Mouse (Mus musculus): ENCODE data around the gene Sipa1l2. TPM values are rescaled to one million over a fixed set of nuclear protein-coding genes. Genes with fewer than 3 reads are reported as not detected.
A peak's percentile ranks its signal among the peaks of the same experiment; 100 is the strongest.

Sipa1l2 gene
- polyA plus RNA-seq, 1 experiment from 2014 or later: 32.8 TPM

- no peaks in the 10 kb centered on the region for H3K27me3 ChIP-seq (replicated peaks)
- WGBS: 44% methylated on average over 11 of the region's 11 CpGs
- H3K9me3 ChIP-seq (replicated peaks): no peaks in the 10 kb centered on the region
- no peak overlapping the region for H3K4me3 ChIP-seq
- no peak for ATAC-seq (ENCODE audit: insufficient number of reproducible peaks, low FRiP score)
- 0 out of 2 replicates have a peak overlapping the region, but pooled peaks have one; percentile 8 for H3K9ac ChIP-seq
- H3K4me2 ChIP-seq: no peak overlapping the region
- H3K27ac ChIP-seq (ENCODE audit: poor library complexity, severe bottlenecking): no peak overlapping the region; the same call in 1 of the 2 replicates
- H3K4me1 ChIP-seq (replicated peaks): peaks cover 75% of the 10 kb centered on the region
- peaks cover 35% of the 10 kb centered on the region for H3K36me3 ChIP-seq
Measured at GRCm38 (mm10) chr8:125492416-125492815, 77.2 kb downstream of the Sipa1l2 start.

DNA sequence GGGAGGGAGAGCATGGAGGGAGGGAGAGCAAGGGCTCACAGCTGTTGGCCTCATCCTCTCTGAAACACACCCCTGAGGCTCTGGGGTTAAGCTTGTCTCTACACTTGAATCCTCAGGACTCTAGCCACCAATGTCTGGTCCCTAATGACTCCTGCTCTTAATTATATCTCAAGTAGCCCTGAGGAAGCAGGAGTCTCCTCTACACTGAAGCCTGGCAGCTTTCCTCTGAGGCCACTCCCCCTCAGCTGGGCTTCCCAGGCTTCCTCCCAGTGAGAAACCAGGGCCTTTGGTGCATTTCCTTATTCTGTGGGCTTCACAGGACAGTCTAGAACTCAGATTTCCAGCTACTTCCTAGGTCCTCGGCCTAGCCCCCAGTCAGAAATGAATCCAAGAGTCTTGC is 80.9 kb downstream of the Sipa1l2 start:
- Histone ChIP-seq H3K27me3 (replicated peaks) (no peaks in the 10 kb centered on the region), H3K4me2 (no peak overlapping the region), H3K9ac (peak overlapping the region; percentile 47; the same call in 1 of the 2 replicates), H3K4me1 (replicated peaks) (peaks cover 61% of the 10 kb centered on the region), H3K4me3 (no peak overlapping the region), H3K27ac (ENCODE audit: poor library complexity, severe bottlenecking) (peak overlapping the region; percentile 29; the same call in 1 of the 2 replicates), H3K9me3 (replicated peaks) (no peaks in the 10 kb centered on the region), H3K36me3 (peaks cover 50% of the 10 kb centered on the region)
- ATAC-seq (ENCODE audit: insufficient number of reproducible peaks, low FRiP score): no peak
- 22% methylated on average over 1 of the region's 1 CpGs for WGBS

GRCm38 (mm10) chr8:125485715-125486114 is 83.9 kb downstream of the Sipa1l2 start:
- no peak overlapping the region for H3K4me3 ChIP-seq
- H3K9ac ChIP-seq: no peak overlapping the region
- H3K36me3 ChIP-seq: peaks cover 50% of the 10 kb centered on the region
- no peaks in the 10 kb centered on the region for H3K27me3 ChIP-seq (replicated peaks)
- H3K9me3 ChIP-seq (replicated peaks): no peaks in the 10 kb centered on the region
- no peak for ATAC-seq (ENCODE audit: insufficient number of reproducible peaks, low FRiP score)
- 78% methylated on average over 3 of the region's 3 CpGs for WGBS
- H3K4me2 ChIP-seq: no peak overlapping the region
- no peak overlapping the region for H3K27ac ChIP-seq (ENCODE audit: poor library complexity, severe bottlenecking)
- H3K4me1 ChIP-seq (replicated peaks): peaks cover 59% of the 10 kb centered on the region

GRCm38 (mm10) chr8:125484530-125485196 is 84.9 kb downstream of the Sipa1l2 start:
- Histone ChIP-seq H3K9me3 (replicated peaks) (no peaks in the 10 kb centered on the region), H3K4me3 (no peak overlapping the region), H3K27ac (ENCODE audit: poor library complexity, severe bottlenecking) (peak overlapping the region; percentile 15), H3K27me3 (replicated peaks) (no peaks in the 10 kb centered on the region), H3K4me1 (replicated peaks) (peaks cover 56% of the 10 kb centered on the region), H3K9ac (no peak overlapping the region), H3K4me2 (no peak overlapping the region), H3K36me3 (peaks cover 50% of the 10 kb centered on the region)
- WGBS: 52% methylated on average over 7 of the region's 7 CpGs
- ATAC-seq (ENCODE audit: insufficient number of reproducible peaks, low FRiP score): no peak

GRCm38 (mm10) chr8:125482491-125483096 is 87.0 kb downstream of the Sipa1l2 start:
- H3K27me3 ChIP-seq (replicated peaks): no peaks in the 10 kb centered on the region
- no peak overlapping the region; the same call in 1 of the 2 replicates for H3K27ac ChIP-seq (ENCODE audit: poor library complexity, severe bottlenecking)
- H3K36me3 ChIP-seq: peaks cover 64% of the 10 kb centered on the region
- no peak overlapping the region for H3K9ac ChIP-seq
- H3K4me2 ChIP-seq: no peak overlapping the region
- H3K9me3 ChIP-seq (replicated peaks): no peaks in the 10 kb centered on the region
- no peak overlapping the region for H3K4me3 ChIP-seq
- H3K4me1 ChIP-seq (replicated peaks): peaks cover 40% of the 10 kb centered on the region
- ATAC-seq (ENCODE audit: insufficient number of reproducible peaks, low FRiP score): peak; percentile 26; the same call in 1 of the 2 replicates
- 66% methylated on average over 5 of the region's 5 CpGs for WGBS

- no peak overlapping the region for H3K4me3 ChIP-seq
- peaks cover 7% of the 10 kb centered on the region for H3K4me1 ChIP-seq (replicated peaks)
- H3K9ac ChIP-seq: no peak overlapping the region
- WGBS: 80% methylated on average over 12 of the region's 12 CpGs
- H3K9me3 ChIP-seq (replicated peaks): no peaks in the 10 kb centered on the region
- no peaks in the 10 kb centered on the region for H3K27me3 ChIP-seq (replicated peaks)
- H3K27ac ChIP-seq (ENCODE audit: poor library complexity, severe bottlenecking): no peak overlapping the region
- no peak for ATAC-seq (ENCODE audit: insufficient number of reproducible peaks, low FRiP score)
- H3K4me2 ChIP-seq: no peak overlapping the region
- H3K36me3 ChIP-seq: peaks cover 68% of the 10 kb centered on the region
Measured at GRCm38 (mm10) chr8:125474876-125475275, 94.7 kb downstream of the Sipa1l2 start.

DNA sequence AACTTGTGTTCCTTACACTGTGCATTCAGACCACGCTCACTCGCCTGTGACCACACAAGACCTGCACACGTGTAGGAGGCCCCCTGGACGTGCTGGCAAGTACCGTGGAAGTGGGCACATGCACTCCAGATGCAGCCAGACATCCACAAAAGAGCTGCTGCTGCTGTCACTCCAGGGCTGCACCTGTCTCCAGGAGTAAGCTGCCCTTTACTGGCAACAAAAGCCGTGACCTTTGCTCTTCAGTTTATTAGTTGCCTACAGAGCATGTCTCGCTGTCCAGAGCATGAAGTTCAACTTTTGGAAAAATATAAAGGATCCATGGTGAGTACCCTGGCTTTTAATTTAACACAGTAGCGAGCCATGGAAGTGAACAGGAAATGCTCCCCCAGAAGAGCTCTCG is 98.2 kb downstream of the Sipa1l2 start:
- H3K9ac ChIP-seq: no peak overlapping the region
- ATAC-seq (ENCODE audit: insufficient number of reproducible peaks, low FRiP score): no peak
- H3K4me2 ChIP-seq: no peak overlapping the region
- H3K9me3 ChIP-seq (replicated peaks): no peaks in the 10 kb centered on the region
- WGBS: 84% methylated on average over 9 of the region's 9 CpGs
- H3K27me3 ChIP-seq (replicated peaks): no peaks in the 10 kb centered on the region
- peaks cover 7% of the 10 kb centered on the region for H3K4me1 ChIP-seq (replicated peaks)
- no peak overlapping the region for H3K27ac ChIP-seq (ENCODE audit: poor library complexity, severe bottlenecking)
- H3K4me3 ChIP-seq: no peak overlapping the region
- H3K36me3 ChIP-seq: peaks cover 69% of the 10 kb centered on the region

- 69% methylated on average over 6 of the region's 6 CpGs for WGBS
- Histone ChIP-seq H3K27ac (ENCODE audit: poor library complexity, severe bottlenecking) (no peak overlapping the region), H3K27me3 (replicated peaks) (no peaks in the 10 kb centered on the region), H3K4me1 (replicated peaks) (peaks cover 29% of the 10 kb centered on the region), H3K36me3 (peaks cover 52% of the 10 kb centered on the region), H3K4me2 (no peak overlapping the region), H3K4me3 (no peak overlapping the region), H3K9me3 (replicated peaks) (no peaks in the 10 kb centered on the region), H3K9ac (no peak overlapping the region)
- ATAC-seq (ENCODE audit: insufficient number of reproducible peaks, low FRiP score): no peak
Measured at GRCm38 (mm10) chr8:125465156-125465821, 104.3 kb downstream of the Sipa1l2 start.

DNA sequence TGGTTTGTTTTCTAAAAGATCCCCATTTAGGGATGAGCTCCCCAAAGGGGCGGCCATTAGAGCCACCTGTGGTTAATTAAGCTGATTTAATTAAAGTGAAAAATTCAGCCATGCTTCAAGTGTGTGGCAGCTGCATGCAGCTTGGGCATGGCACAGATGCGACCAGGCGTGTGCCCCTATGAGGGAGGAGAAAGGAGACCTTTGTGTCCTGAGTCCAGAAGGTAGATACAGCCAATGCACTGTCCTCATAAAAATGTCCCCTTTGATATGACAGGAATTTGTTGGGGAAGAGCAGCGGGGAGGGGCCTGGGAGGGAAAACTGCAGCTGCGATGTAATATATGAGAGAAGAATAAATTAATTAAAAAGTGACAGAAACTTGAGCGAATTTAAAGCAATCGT is 106.7 kb downstream of the Sipa1l2 start:
- Histone ChIP-seq H3K27me3 (replicated peaks) (no peaks in the 10 kb centered on the region), H3K4me2 (no peak overlapping the region), H3K27ac (ENCODE audit: poor library complexity, severe bottlenecking) (peak overlapping the region; percentile 67), H3K9ac (0 out of 2 replicates have a peak overlapping the region, but pooled peaks have one; percentile 32), H3K36me3 (peaks cover 47% of the 10 kb centered on the region), H3K9me3 (replicated peaks) (no peaks in the 10 kb centered on the region), H3K4me3 (no peak overlapping the region), H3K4me1 (replicated peaks) (peaks cover 32% of the 10 kb centered on the region)
- WGBS: 72% methylated on average over 7 of the region's 7 CpGs
- ATAC-seq (ENCODE audit: insufficient number of reproducible peaks, low FRiP score): no peak

DNA sequence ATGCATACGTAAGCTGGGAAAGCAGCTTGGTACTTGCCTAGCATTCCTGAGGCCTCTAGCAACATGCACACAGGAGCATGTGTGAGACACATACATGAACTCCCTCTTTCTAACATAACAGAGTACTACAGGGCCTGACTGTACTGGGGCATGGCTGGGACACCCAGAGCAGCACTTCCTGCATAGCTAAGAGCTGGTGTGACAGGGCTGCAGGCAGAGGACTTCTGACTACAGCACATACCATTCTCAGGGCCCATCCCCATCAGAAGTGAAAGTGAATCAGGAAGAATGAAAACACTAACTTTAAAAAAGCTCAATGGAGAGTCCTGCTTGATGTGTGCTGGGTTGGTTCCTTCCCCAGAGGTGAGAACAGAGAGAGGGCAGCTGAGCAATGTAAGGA is 108.1 kb downstream of the Sipa1l2 start:
- no peaks in the 10 kb centered on the region for H3K27me3 ChIP-seq (replicated peaks)
- no peaks in the 10 kb centered on the region for H3K9me3 ChIP-seq (replicated peaks)
- peaks cover 32% of the 10 kb centered on the region for H3K4me1 ChIP-seq (replicated peaks)
- no peak overlapping the region for H3K4me2 ChIP-seq
- ATAC-seq (ENCODE audit: insufficient number of reproducible peaks, low FRiP score): peak; percentile 43; the same call in 1 of the 2 replicates
- H3K9ac ChIP-seq: no peak overlapping the region
- peaks cover 47% of the 10 kb centered on the region for H3K36me3 ChIP-seq
- H3K4me3 ChIP-seq: no peak overlapping the region
- peak overlapping the region; percentile 76 for H3K27ac ChIP-seq (ENCODE audit: poor library complexity, severe bottlenecking)
- WGBS: 78% methylated on average over 1 of the region's 1 CpGs

GRCm38 (mm10) chr8:125460602-125461001 is 109.0 kb downstream of the Sipa1l2 start:
- H3K4me1 ChIP-seq (replicated peaks): peaks cover 32% of the 10 kb centered on the region
- H3K36me3 ChIP-seq: peaks cover 50% of the 10 kb centered on the region
- no peak overlapping the region for H3K4me2 ChIP-seq
- ATAC-seq (ENCODE audit: insufficient number of reproducible peaks, low FRiP score): no peak
- no peak overlapping the region for H3K4me3 ChIP-seq
- H3K9me3 ChIP-seq (replicated peaks): no peaks in the 10 kb centered on the region
- WGBS: 25% methylated on average over 6 of the region's 6 CpGs
- peak overlapping the region; percentile 51 for H3K27ac ChIP-seq (ENCODE audit: poor library complexity, severe bottlenecking)
- 0 out of 2 replicates have a peak overlapping the region, but pooled peaks have one; percentile 20 for H3K9ac ChIP-seq
- H3K27me3 ChIP-seq (replicated peaks): no peaks in the 10 kb centered on the region
